Mouse (Mus musculus): ENCODE results near the gene Ucma. TPM values are rescaled to one million over a fixed set of nuclear protein-coding genes. Genes with fewer than 3 reads are reported as not detected.

The Ucma gene
- polyA plus RNA-seq, 1 experiment from 2014 or later, result not detected

GRCm38 (mm10) chr2:5034801-5035200 lies 58.9 kb downstream of the Ucma start:
- WGBS, result 75% methylated on average over 8 of the region's 8 CpGs
- H3K36me3 ChIP-seq, result no peaks in the 10 kb centered on the region

GRCm38 (mm10) chr2:5035241-5035640 lies 59.3 kb downstream of the Ucma start:
- Histone ChIP-seq H3K36me3 (no peaks in the 10 kb centered on the region), H3K27ac (no peak overlapping the region), H3K4me1 (no peaks in the 10 kb centered on the region), H3K27me3 (ENCODE audit: insufficient read depth, poor library complexity, severe bottlenecking) (no peaks in the 10 kb centered on the region), H3K4me3 (no peak overlapping the region), H3K9me3 (no peaks in the 10 kb centered on the region)
- DNase-seq (ENCODE audit: low spot score), result no peak
- 84% methylated on average over 9 of the region's 9 CpGs for WGBS

More at GRCm38 (mm10) chr2:5034801-5035200, 58.9 kb downstream of the Ucma start:
- no peak overlapping the region for H3K4me3 ChIP-seq
- no peaks in the 10 kb centered on the region for H3K9me3 ChIP-seq
- H3K27ac ChIP-seq, result no peak overlapping the region
- no peak for DNase-seq (ENCODE audit: low spot score)
- no peaks in the 10 kb centered on the region for H3K4me1 ChIP-seq
- H3K27me3 ChIP-seq (ENCODE audit: insufficient read depth, poor library complexity, severe bottlenecking), result no peaks in the 10 kb centered on the region

Other genes starting within 250 kb of the Ucma start
- 60.2 and 71.3 TPM in 2 replicates for gene Sephs1, start 94.6 kb upstream of the Ucma start, polyA plus RNA-seq (2016; fragmentation: Nextera tagmentation; extraction: Ambion mirVana)
- 59.7 and 84.7 TPM in 2 replicates for gene Phyh, start 57.1 kb upstream of the Ucma start, polyA plus RNA-seq (2016; fragmentation: Nextera tagmentation; extraction: Ambion mirVana)
- 31.8 and 43.5 TPM in 2 replicates for gene Mcm10, start 36.7 kb downstream of the Ucma start, polyA plus RNA-seq (2016; fragmentation: Nextera tagmentation; extraction: Ambion mirVana)
- gene Optn, start 87.9 kb downstream of the Ucma start, polyA plus RNA-seq (2016; fragmentation: Nextera tagmentation; extraction: Ambion mirVana), result 10.0 and 13.2 TPM in 2 replicates
- gene Ccdc3, start 161.7 kb downstream of the Ucma start, polyA plus RNA-seq (2016; fragmentation: Nextera tagmentation; extraction: Ambion mirVana), result 3.4 and 5.3 TPM in 2 replicates